ENCODE assay signal across 27 mouse cellular contexts in genomic region chr10:16670286-16670685, GRCm38 (mm10).
DNase-seq lines count a peak whose midpoint lies in the region; ATAC-seq and TF ChIP-seq lines count a peak whose summit lies in the region.
"Had no signal": no experiment of that assay in that cellular context is flagged by ENCODE, and none has a peak within 500 bp of the region (broad histone marks: within the 10 kb centered on the region; RNA-seq: fewer than 3 reads in every experiment).

No protein-coding gene starts in this region.

- no peak overlapping the region for H3K4me2 ChIP-seq in embryonic facial prominence, embryonic 14.5 days (ENCODE audit: low read depth, low read length)
- no peak overlapping the region for H3K4me2 ChIP-seq in liver, postnatal 0 days (ENCODE audit: low read depth, low read length)
- H3K4me2 ChIP-seq: embryonic facial prominence, embryonic 13.5 days; forebrain, embryonic 13.5 days; heart, embryonic 12.5 days; heart, embryonic 15.5 days; hindbrain, embryonic 13.5 days; intestine, embryonic 15.5 days had no signal

- 70% methylated on average over 2 of the region's 2 CpGs for WGBS in embryonic facial prominence, embryonic 14.5 days
- WGBS in embryonic facial prominence, embryonic 10.5 days, result 79% methylated on average over 2 of the region's 2 CpGs
- WGBS in liver, adult 2 months, result 43% methylated on average over 2 of the region's 2 CpGs
- WGBS in liver, postnatal 0 days (ENCODE audit: insufficient replicate concordance), result 58% methylated on average over 2 of the region's 2 CpGs

- ATAC-seq in embryonic facial prominence, embryonic 14.5 days (ENCODE audit: low read depth), result no peak
- no peak; the same call in 1 of the 2 replicates for ATAC-seq in liver, postnatal 0 days
- ATAC-seq: forebrain, embryonic 13.5 days; forebrain, embryonic 16.5 days; hindbrain, embryonic 16.5 days; intestine, embryonic 15.5 days had no signal

- no peaks in the 10 kb centered on the region for H3K27me3 ChIP-seq in embryonic facial prominence, embryonic 14.5 days (replicated peaks; ENCODE audit: control insufficient read depth, insufficient read depth, low read length)
- no peaks in the 10 kb centered on the region for H3K27me3 ChIP-seq in embryonic facial prominence, embryonic 10.5 days (replicated peaks; ENCODE audit: low read depth, poor library complexity, severe bottlenecking)
- no peaks in the 10 kb centered on the region for H3K27me3 ChIP-seq in liver, adult 2 months (ENCODE audit: control insufficient read depth, insufficient read depth, low read length)
- no peaks in the 10 kb centered on the region for H3K27me3 ChIP-seq in liver, postnatal 0 days (ENCODE audit: insufficient read depth, low read length)
- no peaks in the 10 kb centered on the region for H3K27me3 ChIP-seq in MEL (ENCODE audit: control insufficient read depth in 1 of 2, insufficient read depth in 2 of 2, low read length in 2 of 2)
- H3K27me3 ChIP-seq: embryonic facial prominence, embryonic 13.5 days; forebrain, embryonic 13.5 days; heart, embryonic 12.5 days; heart, embryonic 15.5 days; hindbrain, embryonic 13.5 days; intestine, embryonic 15.5 days had no signal

- no peaks in the 10 kb centered on the region for H3K36me3 ChIP-seq in embryonic facial prominence, embryonic 14.5 days (ENCODE audit: control insufficient read depth, insufficient read depth, low read length)
- H3K36me3 ChIP-seq in embryonic facial prominence, embryonic 10.5 days (replicated peaks), result no peaks in the 10 kb centered on the region
- H3K36me3 ChIP-seq in liver, adult 2 months (ENCODE audit: control insufficient read depth, insufficient read depth, low read length), result no peaks in the 10 kb centered on the region
- no peaks in the 10 kb centered on the region for H3K36me3 ChIP-seq in liver, postnatal 0 days (replicated peaks; ENCODE audit: insufficient read depth, low read length)
- H3K36me3 ChIP-seq in MEL (ENCODE audit: control insufficient read depth in 1 of 2, insufficient read depth in 2 of 2, low read length in 2 of 2), result no peaks in the 10 kb centered on the region
- H3K36me3 ChIP-seq: embryonic facial prominence, embryonic 13.5 days; forebrain, embryonic 10.5 days; heart, embryonic 12.5 days; heart, embryonic 15.5 days; hindbrain, embryonic 10.5 days; hindbrain, embryonic 13.5 days; intestine, embryonic 15.5 days had no signal

- TF ChIP-seq EP300 in liver, postnatal 0 days (IDR thresholded peaks at IDR 0.05; ENCODE audit: low read depth), result no peak
- TF ChIP-seq EP300 in MEL (IDR thresholded peaks at IDR 0.05; ENCODE audit: low read depth in 1 of 2, low read length in 2 of 2), result no peak

- H3K4me3 ChIP-seq in embryonic facial prominence, embryonic 14.5 days (ENCODE audit: low read depth, low read length), result no peak overlapping the region
- H3K4me3 ChIP-seq in embryonic facial prominence, embryonic 10.5 days, result no peak overlapping the region
- H3K4me3 ChIP-seq in liver, adult 2 months (ENCODE audit: insufficient read depth, low read depth, low read length), result no peak overlapping the region
- no peak overlapping the region for H3K4me3 ChIP-seq in liver, postnatal 0 days (ENCODE audit: low read depth, low read length)
- H3K4me3 ChIP-seq in MEL (ENCODE audit: control insufficient read depth in 1 of 2, insufficient read depth in 1 of 2, low read depth in 2 of 2, low read length in 2 of 2), result no peak overlapping the region
- H3K4me3 ChIP-seq: embryonic facial prominence, embryonic 13.5 days; forebrain, embryonic 10.5 days; forebrain, embryonic 13.5 days; heart, embryonic 12.5 days; heart, embryonic 15.5 days; hindbrain, embryonic 10.5 days; hindbrain, embryonic 13.5 days; intestine, embryonic 15.5 days had no signal

- no peak for TF ChIP-seq CTCF in liver, adult 2 months (IDR thresholded peaks at IDR 0.05; ENCODE audit: low read depth, low read length)
- no peak for TF ChIP-seq CTCF in liver, postnatal 0 days (IDR thresholded peaks at IDR 0.05; ENCODE audit: low read depth)
- no peak for TF ChIP-seq CTCF in MEL (IDR thresholded peaks at IDR 0.05 in 2 of 3, conservative IDR thresholded peaks at IDR 0.05 in 1 of 3; ENCODE audit: control insufficient read depth in 1 of 3, insufficient read depth in 1 of 3, low read depth in 2 of 3, low read length in 3 of 3, poor library complexity in 1 of 3, severe bottlenecking in 1 of 3)

- H3K79me2 ChIP-seq in liver, adult 2 months (ENCODE audit: control insufficient read depth, insufficient read depth, low read length), result no peaks in the 10 kb centered on the region
- no peaks in the 10 kb centered on the region for H3K79me2 ChIP-seq in MEL (ENCODE audit: control insufficient read depth, insufficient read depth, low read length, poor library complexity)

- no peak for TF ChIP-seq POLR2A in liver, adult 2 months (IDR thresholded peaks at IDR 0.05; ENCODE audit: extremely low read depth, insufficient read depth, low read length)
- TF ChIP-seq POLR2A in MEL (IDR thresholded peaks at IDR 0.05; ENCODE audit: control insufficient read depth in 1 of 2, insufficient read depth in 1 of 2, low read depth in 1 of 2, low read length in 2 of 2, poor library complexity in 1 of 2), result no peak

- H3K9me3 ChIP-seq in embryonic facial prominence, embryonic 14.5 days (ENCODE audit: control insufficient read depth, low read length), result no peaks in the 10 kb centered on the region
- no peaks in the 10 kb centered on the region for H3K9me3 ChIP-seq in embryonic facial prominence, embryonic 10.5 days
- H3K9me3 ChIP-seq in liver, postnatal 0 days (ENCODE audit: low read length), result no peaks in the 10 kb centered on the region
- H3K9me3 ChIP-seq in MEL (replicated peaks; ENCODE audit: insufficient read depth, low read length), result no peaks in the 10 kb centered on the region
- H3K9me3 ChIP-seq: embryonic facial prominence, embryonic 13.5 days; forebrain, embryonic 10.5 days; forebrain, embryonic 13.5 days; heart, embryonic 12.5 days; heart, embryonic 15.5 days; hindbrain, embryonic 10.5 days; hindbrain, embryonic 13.5 days; intestine, embryonic 15.5 days had no signal

- H3K27ac ChIP-seq in embryonic facial prominence, embryonic 14.5 days (replicated peaks; ENCODE audit: low read depth, low read length), result no peak overlapping the region
- no peak overlapping the region for H3K27ac ChIP-seq in embryonic facial prominence, embryonic 10.5 days (replicated peaks)
- H3K27ac ChIP-seq in liver, adult 2 months (replicated peaks; ENCODE audit: insufficient read depth, low read depth, low read length), result no peak overlapping the region
- H3K27ac ChIP-seq in liver, postnatal 0 days (ENCODE audit: low read depth), result no peak overlapping the region
- H3K27ac ChIP-seq in MEL (ENCODE audit: control insufficient read depth, low read depth, low read length), result no peak overlapping the region
- H3K27ac ChIP-seq: embryonic facial prominence, embryonic 13.5 days; forebrain, embryonic 10.5 days; forebrain, embryonic 13.5 days; heart, embryonic 15.5 days; hindbrain, embryonic 10.5 days; hindbrain, embryonic 13.5 days; intestine, embryonic 15.5 days had no signal

- no peak for TF ChIP-seq RAD21 in MEL (IDR thresholded peaks at IDR 0.05; ENCODE audit: low read depth, low read length)

- DNase-seq in embryonic facial prominence, embryonic 14.5 days (ENCODE audit: low spot score), result peak; percentile 27
- no peak for DNase-seq in embryonic facial prominence, embryonic 10.5 days (ENCODE audit: low spot score)
- peak; percentile 37 for DNase-seq in liver, adult 2 months (ENCODE audit: extremely low read depth, low read depth, low spot score)
- no peak for DNase-seq in liver, postnatal 0 days
- DNase-seq in 3T3-L1 (ENCODE audit: low read depth, low spot score) (peak; percentile 39), MEL (ENCODE audit: low read depth, low spot score) (peak; percentile 15)
- DNase-seq in layer of hippocampus, postnatal 25 days (ENCODE audit: extremely low spot score in 1 of 2, low spot score in 1 of 2), result no peak
- DNase-seq in cerebellum, adult 9-10 months, result no peak
- DNase-seq: adrenal gland, adult 8-10 months; adrenal gland, postnatal 25 days; cerebellum, adult 11-12 months; cerebellum, adult 8-10 months; cerebellum, postnatal 14 days; gastrocnemius, postnatal 10 days; gastrocnemius, postnatal 36 days; heart, postnatal 10 days; heart, postnatal 36 days had no signal

- H3K9ac ChIP-seq in embryonic facial prominence, embryonic 14.5 days (ENCODE audit: low read depth, low read length), result no peak overlapping the region
- H3K9ac ChIP-seq in liver, adult 2 months (ENCODE audit: low read depth, low read length), result no peak overlapping the region
- no peak overlapping the region for H3K9ac ChIP-seq in liver, postnatal 0 days (replicated peaks)
- H3K9ac ChIP-seq in MEL (ENCODE audit: control insufficient read depth, low read depth, low read length, poor library complexity, severe bottlenecking), result no peak overlapping the region
- H3K9ac ChIP-seq: embryonic facial prominence, embryonic 13.5 days; forebrain, embryonic 13.5 days; heart, embryonic 12.5 days; heart, embryonic 15.5 days; hindbrain, embryonic 13.5 days; intestine, embryonic 15.5 days had no signal

- no peaks in the 10 kb centered on the region for H3K4me1 ChIP-seq in embryonic facial prominence, embryonic 14.5 days (ENCODE audit: control insufficient read depth, insufficient read depth, low read length)
- no peaks in the 10 kb centered on the region for H3K4me1 ChIP-seq in embryonic facial prominence, embryonic 10.5 days
- no peaks in the 10 kb centered on the region for H3K4me1 ChIP-seq in liver, adult 2 months (ENCODE audit: control insufficient read depth, insufficient read depth, low read length)
- peaks cover 3% of the 10 kb centered on the region; the same call in 1 of the 2 replicates for H3K4me1 ChIP-seq in liver, postnatal 0 days (ENCODE audit: insufficient read depth)
- H3K4me1 ChIP-seq in MEL (ENCODE audit: control insufficient read depth in 1 of 2, insufficient read depth in 2 of 2, low read length in 2 of 2), result no peaks in the 10 kb centered on the region
- H3K4me1 ChIP-seq: embryonic facial prominence, embryonic 13.5 days; forebrain, embryonic 13.5 days; heart, embryonic 12.5 days; hindbrain, embryonic 10.5 days; hindbrain, embryonic 13.5 days; intestine, embryonic 15.5 days had no signal

TF ChIP-seq in MEL, 35 proteins besides CTCF, POLR2A, EP300 and RAD21 (continues in another document):
- TF ChIP-seq MYB (IDR thresholded peaks at IDR 0.05; ENCODE audit: low read depth, low read length) (no peak), JUND (IDR thresholded peaks at IDR 0.05; ENCODE audit: low read depth, low read length) (no peak), ZMIZ1 (IDR thresholded peaks at IDR 0.05; ENCODE audit: low read depth, low read length) (no peak), ZNF384 (IDR thresholded peaks at IDR 0.05; ENCODE audit: low read depth, low read length) (no peak), UBTF (IDR thresholded peaks at IDR 0.05; ENCODE audit: borderline replicate concordance, insufficient read depth, low read depth, low read length) (no peak), RCOR1 (IDR thresholded peaks at IDR 0.05; ENCODE audit: low read depth, low read length) (no peak), GATA1 (IDR thresholded peaks at IDR 0.05; ENCODE audit: low read depth, low read length) (no peak), E2F4 (IDR thresholded peaks at IDR 0.05; ENCODE audit: borderline replicate concordance, low read depth, low read length) (no peak), POLR2AphosphoS2 (IDR thresholded peaks at IDR 0.05; ENCODE audit: low read length) (no peak), NELFE (IDR thresholded peaks at IDR 0.05; ENCODE audit: low read depth, low read length) (no peak)

Comparison
In these comparisons a context has a peak if more than half of its experiments do, and no peak if none do; other contexts are left out.
1. DNase-seq: peak in embryonic facial prominence, embryonic 14.5 days (single experiment), liver, adult 2 months (single experiment), 3T3-L1 (single experiment) and MEL (single experiment); none in embryonic facial prominence, embryonic 10.5 days (single experiment), liver, postnatal 0 days (single experiment), layer of hippocampus, postnatal 25 days (0 of 2) and cerebellum, adult 9-10 months (single experiment).